Mouse (Mus musculus): ENCODE results near the gene Csrnp2. TPM values are rescaled to one million over a fixed set of nuclear protein-coding genes. Genes with fewer than 3 reads are reported as not detected.
"Not testable (repeated sequence)": the region's sequence is repeated elsewhere in the genome, so short reads cannot be mapped to it uniquely, and the experiment has no call there.

Csrnp2 gene
- polyA plus RNA-seq, 1 experiment from 2014 or later: 7.3 TPM

DNA sequence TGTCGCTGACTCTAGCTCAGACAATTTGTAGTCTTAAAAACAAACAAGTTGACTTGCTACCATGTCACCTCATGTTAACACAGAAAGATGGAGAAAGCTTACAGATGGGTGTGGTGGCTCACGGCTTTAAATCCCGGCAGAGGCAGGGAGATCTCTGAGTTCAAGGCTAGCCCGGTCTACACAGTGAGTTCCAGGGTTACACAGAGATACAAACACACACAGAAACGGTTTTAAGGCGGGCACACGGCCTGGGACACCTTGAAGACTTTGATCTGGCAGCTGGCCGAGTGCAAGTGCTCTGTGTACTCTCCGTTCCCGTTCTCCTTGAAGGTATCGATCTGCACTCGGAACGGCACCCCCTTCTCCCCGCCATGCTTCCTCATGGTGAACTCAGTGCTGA lies 25.0 kb upstream of the Csrnp2 start:
- ATAC-seq (ENCODE audit: insufficient read depth, low FRiP score): no peak
- Histone ChIP-seq H3K27me3 (ENCODE audit: control insufficient read depth, insufficient read depth, low read length) (no peaks in the 10 kb centered on the region), H3K36me3 (ENCODE audit: control insufficient read depth, insufficient read depth, low read length) (0 out of 2 replicates have a peak, but pooled peaks cover 11% of the 10 kb centered on the region), H3K4me3 (replicated peaks; ENCODE audit: low read length) (no peak overlapping the region), H3K27ac (ENCODE audit: low read length) (no peak overlapping the region), H3K9me3 (replicated peaks; ENCODE audit: control insufficient read depth, low read length) (no peaks in the 10 kb centered on the region), H3K4me1 (ENCODE audit: control insufficient read depth, insufficient read depth, low read length) (no peaks in the 10 kb centered on the region), H3K9ac (ENCODE audit: low read length) (no peak overlapping the region), H3K4me2 (ENCODE audit: low read depth, low read length) (no peak overlapping the region)
- 88% methylated on average over 14 of the region's 14 CpGs for WGBS

DNA sequence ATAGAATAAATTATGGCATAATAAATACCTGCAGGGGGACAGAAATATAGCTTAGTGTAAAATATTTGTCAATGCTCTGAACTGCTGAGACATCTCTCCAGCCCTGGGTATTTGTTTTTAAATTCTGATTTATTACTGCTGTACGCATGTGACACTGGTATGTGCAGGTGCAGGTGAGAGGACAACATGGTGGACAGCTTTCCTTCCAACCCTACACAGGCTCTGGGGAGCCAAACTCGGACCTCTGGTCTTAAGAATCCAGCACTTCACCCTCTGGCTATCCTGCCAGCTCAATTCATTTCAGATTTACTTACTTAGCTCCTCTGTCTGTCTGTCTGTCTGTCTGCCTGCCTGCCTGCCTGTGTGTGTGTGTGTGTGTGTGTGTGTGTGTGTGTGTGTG lies 19.8 kb upstream of the Csrnp2 start:
- Histone ChIP-seq H3K27me3 (ENCODE audit: control insufficient read depth, insufficient read depth, low read length) (no peaks in the 10 kb centered on the region), H3K4me2 (ENCODE audit: low read depth, low read length) (no peak overlapping the region), H3K9me3 (replicated peaks; ENCODE audit: control insufficient read depth, low read length) (no peaks in the 10 kb centered on the region), H3K27ac (ENCODE audit: low read length) (no peak overlapping the region), H3K4me1 (ENCODE audit: control insufficient read depth, insufficient read depth, low read length) (no peaks in the 10 kb centered on the region), H3K36me3 (ENCODE audit: control insufficient read depth, insufficient read depth, low read length) (peaks cover 29% of the 10 kb centered on the region; the same call in 1 of the 2 replicates), H3K9ac (ENCODE audit: low read length) (no peak overlapping the region), H3K4me3 (replicated peaks; ENCODE audit: low read length) (no peak overlapping the region)
- no peak for ATAC-seq (ENCODE audit: insufficient read depth, low FRiP score)
- 85% methylated on average over 2 of the region's 2 CpGs for WGBS

DNA sequence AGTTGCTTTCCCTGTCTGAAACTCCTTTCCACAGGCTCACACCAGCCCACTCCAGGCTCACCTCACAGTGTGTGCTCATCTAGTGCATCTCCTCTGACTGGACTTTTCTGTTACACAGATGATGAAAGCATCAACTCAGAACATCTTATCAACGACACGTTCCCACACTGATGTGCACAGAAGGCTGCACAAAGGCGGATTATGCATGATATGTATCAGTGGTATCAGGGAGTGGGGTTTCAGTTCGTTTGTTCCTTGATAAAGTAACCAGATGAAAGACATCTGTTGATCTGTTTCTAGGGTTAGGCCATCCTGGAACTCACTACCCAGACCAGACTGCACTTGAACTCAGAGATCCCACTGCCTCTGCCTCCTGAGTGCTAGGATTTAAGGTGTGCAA lies 18.1 kb upstream of the Csrnp2 start:
- Histone ChIP-seq H3K4me2 (ENCODE audit: low read depth, low read length) (no peak overlapping the region), H3K36me3 (ENCODE audit: control insufficient read depth, insufficient read depth, low read length) (peaks cover 34% of the 10 kb centered on the region; the same call in 1 of the 2 replicates), H3K9me3 (replicated peaks; ENCODE audit: control insufficient read depth, low read length) (no peaks in the 10 kb centered on the region), H3K27ac (ENCODE audit: low read length) (no peak overlapping the region), H3K4me3 (replicated peaks; ENCODE audit: low read length) (no peak overlapping the region), H3K27me3 (ENCODE audit: control insufficient read depth, insufficient read depth, low read length) (no peaks in the 10 kb centered on the region), H3K9ac (ENCODE audit: low read length) (no peak overlapping the region), H3K4me1 (ENCODE audit: control insufficient read depth, insufficient read depth, low read length) (no peaks in the 10 kb centered on the region)
- 83% methylated on average over 4 of the region's 4 CpGs for whole genome bisulfite sequencing
- ATAC-seq (ENCODE audit: insufficient read depth, low FRiP score): no peak

DNA sequence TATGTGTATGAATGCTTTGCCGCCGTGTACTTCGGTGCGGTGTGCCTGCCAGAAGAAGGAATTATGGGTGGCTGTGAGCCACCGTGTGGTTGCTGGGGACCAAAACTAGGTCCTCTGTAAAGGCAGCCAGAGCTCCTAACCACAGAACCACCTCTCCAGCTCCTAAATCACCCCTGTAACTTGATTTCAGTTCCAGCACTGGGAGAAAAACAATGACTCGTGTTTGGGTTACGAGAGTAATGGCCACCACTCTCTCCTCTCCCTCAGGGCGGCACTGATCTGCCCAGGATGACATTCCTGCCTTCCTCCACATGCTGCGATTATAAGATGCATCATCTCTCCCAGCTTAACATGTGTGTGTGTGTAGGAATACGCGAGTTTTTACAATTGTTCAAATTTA lies 14.8 kb upstream of the Csrnp2 start:
- 92% methylated on average over 11 of the region's 11 CpGs for WGBS
- ATAC-seq (ENCODE audit: insufficient read depth, low FRiP score): no peak
- no peaks in the 10 kb centered on the region for H3K4me1 ChIP-seq (ENCODE audit: control insufficient read depth, insufficient read depth, low read length)
- no peak overlapping the region for H3K4me3 ChIP-seq (replicated peaks; ENCODE audit: low read length)
- peaks cover 30% of the 10 kb centered on the region; the same call in 1 of the 2 replicates for H3K36me3 ChIP-seq (ENCODE audit: control insufficient read depth, insufficient read depth, low read length)
- no peaks in the 10 kb centered on the region for H3K9me3 ChIP-seq (replicated peaks; ENCODE audit: control insufficient read depth, low read length)
- H3K9ac ChIP-seq (ENCODE audit: low read length): no peak overlapping the region
- no peak overlapping the region for H3K27ac ChIP-seq (ENCODE audit: low read length)
- no peaks in the 10 kb centered on the region for H3K27me3 ChIP-seq (ENCODE audit: control insufficient read depth, insufficient read depth, low read length)
- H3K4me2 ChIP-seq (ENCODE audit: low read depth, low read length): no peak overlapping the region

DNA sequence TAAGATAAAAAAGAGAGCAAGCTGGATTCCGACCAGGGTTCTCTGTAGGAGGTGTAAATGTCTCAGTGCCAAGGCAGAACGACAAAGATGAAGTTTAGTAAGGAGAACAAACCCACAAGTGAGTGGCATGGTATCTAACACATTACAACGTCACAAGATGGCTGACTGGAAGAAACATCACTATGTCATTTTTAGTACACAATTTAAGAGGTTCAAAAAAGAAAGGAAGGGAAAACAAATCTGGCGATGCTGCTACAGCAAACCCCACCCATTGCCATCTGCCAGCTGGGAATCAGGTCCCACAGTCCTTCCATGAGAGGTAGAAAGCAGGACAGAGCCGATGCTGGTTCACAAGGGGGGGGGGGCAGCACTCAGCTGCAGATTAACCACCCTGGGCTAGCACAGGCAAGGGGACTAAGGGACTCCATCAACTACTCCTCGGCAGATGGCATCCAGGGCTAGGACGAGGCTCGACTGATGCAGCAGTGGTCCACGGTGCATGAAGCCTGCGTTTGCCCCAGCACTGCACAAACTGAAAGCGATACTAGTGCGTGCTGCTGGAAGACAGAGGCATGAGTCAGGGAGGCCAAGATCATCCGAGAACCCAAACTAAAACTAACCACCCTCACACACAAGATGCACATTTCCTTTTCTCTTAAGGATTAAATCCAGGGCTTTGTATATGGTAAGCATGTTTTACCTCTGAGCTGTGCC lies 13.3 kb upstream of the Csrnp2 start:
- Histone ChIP-seq H3K9ac (ENCODE audit: low read length) (no peak overlapping the region), H3K9me3 (replicated peaks; ENCODE audit: control insufficient read depth, low read length) (no peaks in the 10 kb centered on the region), H3K4me3 (replicated peaks; ENCODE audit: low read length) (no peak overlapping the region), H3K36me3 (ENCODE audit: control insufficient read depth, insufficient read depth, low read length) (peaks cover 27% of the 10 kb centered on the region; the same call in 1 of the 2 replicates), H3K27me3 (ENCODE audit: control insufficient read depth, insufficient read depth, low read length) (no peaks in the 10 kb centered on the region), H3K4me2 (ENCODE audit: low read depth, low read length) (no peak overlapping the region), H3K27ac (ENCODE audit: low read length) (no peak overlapping the region), H3K4me1 (ENCODE audit: control insufficient read depth, insufficient read depth, low read length) (no peaks in the 10 kb centered on the region)
- WGBS: 91% methylated on average over 13 of the region's 13 CpGs
- ATAC-seq (ENCODE audit: insufficient read depth, low FRiP score): no peak

DNA sequence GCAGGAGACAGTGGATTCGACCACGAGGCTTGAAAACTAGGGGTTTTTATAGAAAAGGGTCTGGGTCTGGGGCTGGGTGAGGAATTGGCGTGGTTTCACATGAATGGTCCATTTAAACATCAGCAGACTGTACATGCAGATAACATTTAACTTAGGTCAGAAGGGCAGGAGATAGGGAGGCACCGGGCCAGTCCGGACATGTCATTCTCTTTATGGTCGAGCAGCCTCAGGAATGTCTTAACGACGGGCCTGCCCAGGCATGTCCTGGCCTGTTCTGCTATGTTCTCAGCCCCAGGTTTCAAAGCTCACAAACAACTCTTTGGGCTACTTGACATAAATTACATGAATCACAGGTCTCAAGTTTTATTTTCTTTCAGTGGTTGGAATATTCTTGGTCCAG lies 4.2 kb upstream of the Csrnp2 start:
- 80% methylated on average over 8 of the region's 8 CpGs for WGBS
- ATAC-seq (ENCODE audit: insufficient read depth, low FRiP score); H3K4me3 ChIP-seq (replicated peaks; ENCODE audit: low read length); H3K4me1 ChIP-seq (ENCODE audit: control insufficient read depth, insufficient read depth, low read length); H3K9ac ChIP-seq (ENCODE audit: low read length); H3K27ac ChIP-seq (ENCODE audit: low read length); H3K4me2 ChIP-seq (ENCODE audit: low read depth, low read length); H3K9me3 ChIP-seq (replicated peaks; ENCODE audit: control insufficient read depth, low read length); H3K36me3 ChIP-seq (ENCODE audit: control insufficient read depth, insufficient read depth, low read length); H3K27me3 ChIP-seq (ENCODE audit: control insufficient read depth, insufficient read depth, low read length): not testable (repeated sequence)

DNA sequence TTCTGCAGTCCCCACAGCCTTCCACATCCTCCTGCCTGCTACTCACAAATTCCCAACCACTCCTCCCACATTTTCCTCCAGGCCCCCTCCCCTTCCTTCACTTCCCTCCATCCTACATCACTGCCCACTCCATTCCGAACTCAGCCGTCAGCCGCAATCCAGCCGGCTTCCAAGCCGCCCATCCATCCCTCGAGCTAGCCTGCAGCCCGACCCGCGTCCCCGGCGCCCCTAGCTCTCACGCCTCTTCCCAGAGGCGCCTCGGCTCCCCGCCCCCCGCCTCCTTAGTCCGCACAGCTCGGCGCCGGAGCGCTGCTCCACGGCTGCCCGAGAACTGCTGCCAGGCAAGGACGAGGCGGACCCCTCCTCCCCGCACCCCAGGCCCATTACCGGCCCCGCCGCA lies 641 bp downstream of the Csrnp2 start:
- peak overlapping the region; percentile 90 for H3K27ac ChIP-seq (ENCODE audit: low read length)
- peak overlapping the region; percentile 97 for H3K9ac ChIP-seq (ENCODE audit: low read length)
- H3K27me3 ChIP-seq (ENCODE audit: control insufficient read depth, insufficient read depth, low read length): no peaks in the 10 kb centered on the region
- peak overlapping the region; percentile 92 for H3K4me2 ChIP-seq (ENCODE audit: low read depth, low read length)
- H3K9me3 ChIP-seq (replicated peaks; ENCODE audit: control insufficient read depth, low read length): no peaks in the 10 kb centered on the region
- H3K36me3 ChIP-seq (ENCODE audit: control insufficient read depth, insufficient read depth, low read length): no peaks in the 10 kb centered on the region
- peaks cover 36% of the 10 kb centered on the region for H3K4me1 ChIP-seq (ENCODE audit: control insufficient read depth, insufficient read depth, low read length)
- peak; percentile 73 for ATAC-seq (ENCODE audit: insufficient read depth, low FRiP score)
- H3K4me3 ChIP-seq (replicated peaks; ENCODE audit: low read length): peak overlapping the region; percentile 88
- WGBS: under 1% methylated on average over 29 of the region's 29 CpGs

DNA sequence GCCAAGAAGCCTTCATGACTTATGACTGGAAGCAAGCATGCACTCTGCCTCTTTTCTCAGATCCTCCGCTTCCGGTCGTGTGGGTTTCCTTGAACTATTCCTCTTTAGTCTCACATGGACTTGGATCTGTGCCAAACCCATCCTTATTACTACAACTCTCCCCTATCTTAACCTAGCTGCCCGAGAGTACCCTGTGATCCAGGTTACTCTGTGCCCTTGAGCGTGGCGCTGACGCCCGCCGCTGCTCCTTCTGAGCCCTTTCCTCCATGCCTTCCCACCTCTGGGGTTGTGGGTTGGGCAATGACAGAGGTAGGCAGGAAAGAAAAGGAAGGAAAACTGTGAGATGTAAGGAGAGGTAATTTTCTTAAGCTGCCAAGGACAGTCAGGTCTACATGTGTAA lies 3.3 kb downstream of the Csrnp2 start:
- WGBS: 62% methylated on average over 9 of the region's 9 CpGs
- Histone ChIP-seq H3K36me3 (ENCODE audit: control insufficient read depth, insufficient read depth, low read length) (no peaks in the 10 kb centered on the region), H3K4me2 (ENCODE audit: low read depth, low read length) (no peak overlapping the region), H3K27ac (ENCODE audit: low read length) (no peak overlapping the region), H3K27me3 (ENCODE audit: control insufficient read depth, insufficient read depth, low read length) (no peaks in the 10 kb centered on the region), H3K4me1 (ENCODE audit: control insufficient read depth, insufficient read depth, low read length) (peaks cover 37% of the 10 kb centered on the region), H3K4me3 (replicated peaks; ENCODE audit: low read length) (no peak overlapping the region), H3K9ac (ENCODE audit: low read length) (no peak overlapping the region), H3K9me3 (replicated peaks; ENCODE audit: control insufficient read depth, low read length) (no peaks in the 10 kb centered on the region)
- ATAC-seq (ENCODE audit: insufficient read depth, low FRiP score): no peak

DNA sequence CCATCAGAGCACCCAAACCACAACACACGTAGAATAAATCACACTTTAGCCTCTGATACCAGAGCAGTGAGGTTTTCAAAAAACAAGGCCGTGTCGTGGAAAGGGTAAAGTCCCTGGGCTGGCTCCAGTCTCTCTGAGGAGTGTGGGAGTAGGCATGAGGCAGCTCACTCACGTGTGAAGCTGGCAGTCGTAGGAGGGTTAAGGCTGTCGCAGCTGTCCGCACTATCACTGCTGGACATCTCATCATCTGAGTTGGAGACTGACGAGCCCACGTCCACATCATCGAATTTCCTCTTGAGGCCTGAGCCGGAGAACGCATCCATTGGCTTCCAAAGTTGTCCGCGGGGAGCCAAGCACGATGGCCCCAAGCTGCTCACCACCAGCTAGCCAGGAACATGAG lies 6.0 kb downstream of the Csrnp2 start:
- no peak for ATAC-seq (ENCODE audit: insufficient read depth, low FRiP score)

More for the DNA sequence above, 6.0 kb downstream of the Csrnp2 start:
- WGBS: 82% methylated on average over 15 of the region's 15 CpGs
- Histone ChIP-seq H3K9me3 (replicated peaks; ENCODE audit: control insufficient read depth, low read length) (no peaks in the 10 kb centered on the region), H3K27me3 (ENCODE audit: control insufficient read depth, insufficient read depth, low read length) (no peaks in the 10 kb centered on the region), H3K4me1 (ENCODE audit: control insufficient read depth, insufficient read depth, low read length) (peaks cover 41% of the 10 kb centered on the region), H3K9ac (ENCODE audit: low read length) (no peak overlapping the region), H3K4me3 (replicated peaks; ENCODE audit: low read length) (no peak overlapping the region), H3K27ac (ENCODE audit: low read length) (no peak overlapping the region), H3K4me2 (ENCODE audit: low read depth, low read length) (no peak overlapping the region), H3K36me3 (ENCODE audit: control insufficient read depth, insufficient read depth, low read length) (0 out of 2 replicates have a peak, but pooled peaks cover 3% of the 10 kb centered on the region)
